Mouse (Mus musculus): Measurements from ENCODE around the gene Ptges3l. TPM values are rescaled to one million over a fixed set of nuclear protein-coding genes. Genes with fewer than 3 reads are reported as not detected.
"Not testable (repeated sequence)": the region's sequence is repeated elsewhere in the genome, so short reads cannot be mapped to it uniquely, and the experiment has no call there.

The Ptges3l gene
- total and polyA plus RNA-seq, 3 experiments: 0.22 to 0.33 TPM; not detected in 1

DNA sequence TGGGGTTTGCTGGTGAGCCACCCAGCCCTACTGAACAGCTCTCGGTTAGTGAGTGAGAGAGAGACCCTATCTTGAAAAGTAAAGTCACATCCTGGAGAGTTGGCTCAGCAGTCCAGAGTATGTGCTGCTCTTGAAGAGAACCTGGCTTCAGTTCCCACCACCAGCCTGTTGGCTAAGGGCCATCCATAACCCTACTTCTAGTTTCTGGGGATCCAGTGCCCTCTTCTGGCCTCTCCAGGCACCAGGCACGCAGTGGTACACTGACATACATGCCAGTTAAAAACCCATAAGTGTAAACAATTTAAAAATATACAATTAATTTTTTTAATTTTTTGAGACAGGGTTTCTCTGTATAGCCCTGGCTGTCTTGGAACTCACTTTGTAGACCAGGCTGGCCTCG, 25.3 kb upstream of the Ptges3l start:
- TF ChIP-seq GATA2 (IDR thresholded peaks at IDR 0.05; ENCODE audit: borderline replicate concordance, low read depth, low read length) (no peak), CTCF (IDR thresholded peaks at IDR 0.05; ENCODE audit: low read depth, low read length) (no peak), POLR2AphosphoS5 (IDR thresholded peaks at IDR 0.05; ENCODE audit: insufficient replicate concordance, low read depth, low read length) (no peak)
- peaks cover 47% of the 10 kb centered on the region for H3K36me3 ChIP-seq (replicated peaks)
- H3K4me1 ChIP-seq (ENCODE audit: insufficient read depth, low read depth, low read length): peaks cover 71% of the 10 kb centered on the region
- ATAC-seq (ENCODE audit: extremely low read depth, insufficient number of reproducible peaks, low FRiP score, poor library complexity, severe bottlenecking): no peak
- no peak overlapping the region for H3K4me3 ChIP-seq (ENCODE audit: low read depth, low read length)
- no peak for DNase-seq (ENCODE audit: low spot score)
- no peaks in the 10 kb centered on the region for H3K27me3 ChIP-seq (ENCODE audit: insufficient read depth, low read length)
- no peaks in the 10 kb centered on the region for H3K9me3 ChIP-seq (replicated peaks)

DNA sequence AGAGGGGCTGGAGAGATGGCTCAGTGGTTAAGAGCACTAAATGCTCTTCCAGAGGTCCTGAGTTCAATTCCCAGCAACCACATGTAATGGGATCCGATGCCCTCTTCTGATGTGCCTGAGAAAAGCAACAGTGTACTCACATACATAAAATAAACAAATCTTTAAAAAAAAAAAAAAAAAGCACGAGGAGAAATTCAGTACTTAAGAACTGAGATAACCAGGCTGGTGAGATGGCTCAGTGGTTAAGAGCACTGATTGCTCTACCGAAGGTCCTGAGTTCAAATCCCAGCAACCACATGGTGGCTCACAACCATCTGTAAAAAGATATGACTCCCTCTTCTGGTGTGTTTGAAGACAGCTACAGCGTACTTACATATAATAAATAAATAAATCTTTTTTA, 24.5 kb upstream of the Ptges3l start:
- not testable (repeated sequence) for DNase-seq (ENCODE audit: low spot score); H3K27me3 ChIP-seq (ENCODE audit: insufficient read depth, low read length); H3K9me3 ChIP-seq (replicated peaks); ATAC-seq (ENCODE audit: extremely low read depth, insufficient number of reproducible peaks, low FRiP score, poor library complexity, severe bottlenecking)
- Histone ChIP-seq H3K4me3 (ENCODE audit: low read depth, low read length) (peak overlapping the region; percentile 77; the same call in 1 of the 2 replicates), H3K4me1 (ENCODE audit: insufficient read depth, low read depth, low read length) (peaks cover 70% of the 10 kb centered on the region), H3K36me3 (replicated peaks) (peaks cover 47% of the 10 kb centered on the region)

DNA sequence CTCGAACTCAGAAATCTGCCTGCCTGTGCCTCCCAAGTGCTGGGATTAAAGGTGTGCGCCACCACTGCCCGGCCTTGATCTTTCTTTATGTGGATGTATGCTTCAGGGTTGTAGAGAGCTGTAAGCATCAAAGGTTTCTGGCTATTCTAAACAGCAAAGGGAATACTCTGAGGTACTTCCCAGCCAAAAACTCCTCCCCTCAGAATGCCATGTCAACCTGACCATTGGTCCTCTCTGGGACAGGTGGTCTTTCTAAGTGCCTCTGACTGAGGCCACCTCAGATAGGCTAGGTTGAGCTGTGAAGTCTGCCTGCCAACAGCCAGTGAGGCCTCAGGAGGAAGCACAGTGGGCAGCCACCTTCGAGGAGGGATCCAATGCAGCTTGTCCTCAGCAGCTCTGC, 23.8 kb upstream of the Ptges3l start:
- peaks cover 71% of the 10 kb centered on the region for H3K4me1 ChIP-seq (ENCODE audit: insufficient read depth, low read depth, low read length)
- DNase-seq (ENCODE audit: low spot score) (no peak), ATAC-seq (ENCODE audit: extremely low read depth, insufficient number of reproducible peaks, low FRiP score, poor library complexity, severe bottlenecking) (0 out of 2 replicates have a peak, but pooled peaks have one; percentile 10)
- no peaks in the 10 kb centered on the region for H3K27me3 ChIP-seq (ENCODE audit: insufficient read depth, low read length)
- H3K36me3 ChIP-seq (replicated peaks): peaks cover 49% of the 10 kb centered on the region
- TF ChIP-seq TAL1 (conservative IDR thresholded peaks at IDR 0.05; ENCODE audit: low read depth, low read length): no peak
- TF ChIP-seq CTCF (IDR thresholded peaks at IDR 0.05; ENCODE audit: low read depth, low read length): no peak
- no peak for TF ChIP-seq GATA1 (IDR thresholded peaks at IDR 0.05; ENCODE audit: borderline replicate concordance, low read length)
- no peak for TF ChIP-seq GATA2 (IDR thresholded peaks at IDR 0.05; ENCODE audit: borderline replicate concordance, low read depth, low read length)
- TF ChIP-seq POLR2AphosphoS5 (IDR thresholded peaks at IDR 0.05; ENCODE audit: insufficient replicate concordance, low read depth, low read length): no peak
- no peaks in the 10 kb centered on the region for H3K9me3 ChIP-seq (replicated peaks)
- peak overlapping the region; percentile 77 for H3K4me3 ChIP-seq (ENCODE audit: low read depth, low read length)

DNA sequence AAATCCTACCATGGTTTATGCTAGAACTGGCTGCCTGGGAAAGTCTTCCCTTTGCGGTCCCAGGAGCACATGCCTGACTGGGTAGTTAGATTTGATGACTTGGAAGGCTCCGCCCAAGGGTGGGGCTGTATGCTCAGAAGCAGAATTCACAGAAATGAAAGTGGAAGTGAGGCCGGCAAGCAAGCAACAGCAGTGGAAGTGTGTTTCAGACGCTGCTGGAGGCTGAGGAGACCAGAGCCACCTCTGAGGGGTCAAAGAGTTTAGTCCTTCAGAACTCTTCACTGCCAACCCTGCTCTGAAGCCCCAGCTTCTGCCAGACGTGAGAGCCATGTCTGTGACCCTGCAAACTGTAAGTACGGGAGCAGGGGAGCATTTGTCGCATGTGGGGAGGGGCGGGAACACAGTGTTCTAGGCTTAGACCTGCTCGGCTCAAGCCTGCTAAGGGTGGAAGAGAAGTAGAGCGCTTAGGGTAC, 23.2 kb upstream of the Ptges3l start, which contains the start of gene Ifi35:
Ifi35 (plus strand) TSS at position 134 of the 473 bp plus-strand sequence.
- peaks cover 49% of the 10 kb centered on the region for H3K36me3 ChIP-seq (replicated peaks)
- peak; percentile 79 for ATAC-seq (ENCODE audit: extremely low read depth, insufficient number of reproducible peaks, low FRiP score, poor library complexity, severe bottlenecking)
- H3K4me1 ChIP-seq (ENCODE audit: insufficient read depth, low read depth, low read length): peaks cover 72% of the 10 kb centered on the region
- peak; percentile 32 for DNase-seq (ENCODE audit: low spot score)
- no peaks in the 10 kb centered on the region for H3K9me3 ChIP-seq (replicated peaks)
- no peak for TF ChIP-seq GATA2 (IDR thresholded peaks at IDR 0.05; ENCODE audit: borderline replicate concordance, low read depth, low read length)
- TF ChIP-seq POLR2AphosphoS5 (IDR thresholded peaks at IDR 0.05; ENCODE audit: insufficient replicate concordance, low read depth, low read length): no peak
- TF ChIP-seq TAL1 (conservative IDR thresholded peaks at IDR 0.05; ENCODE audit: low read depth, low read length): no peak
- no peak for TF ChIP-seq CTCF (IDR thresholded peaks at IDR 0.05; ENCODE audit: low read depth, low read length)
- TF ChIP-seq GATA1 (IDR thresholded peaks at IDR 0.05; ENCODE audit: borderline replicate concordance, low read length): no peak
- no peaks in the 10 kb centered on the region for H3K27me3 ChIP-seq (ENCODE audit: insufficient read depth, low read length)
- peak within 1 kb of the TSS; percentile 77 for H3K4me3 ChIP-seq (ENCODE audit: low read depth, low read length)

DNA sequence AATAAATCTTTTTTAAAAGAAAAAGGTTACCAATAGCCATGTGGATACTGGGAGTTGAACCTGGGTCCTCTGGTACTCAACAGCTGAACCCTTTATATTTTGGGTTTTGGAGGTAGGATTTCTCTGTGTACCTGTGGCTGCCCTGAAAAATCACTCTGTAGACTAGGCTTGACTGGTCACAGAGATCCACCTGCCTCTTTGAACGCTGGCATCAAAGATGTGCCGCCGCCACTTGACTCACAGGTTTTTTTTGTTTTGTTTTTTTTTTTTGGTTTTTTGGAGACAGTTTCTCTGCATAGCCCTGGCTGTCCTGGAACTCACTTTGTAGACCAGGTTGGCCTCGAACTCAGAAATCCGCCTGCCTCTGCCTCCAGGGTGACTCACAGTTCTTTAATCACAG, 22.7 kb upstream of the Ptges3l start:
- H3K4me3 ChIP-seq (ENCODE audit: low read depth, low read length): peak overlapping the region; percentile 77; the same call in 1 of the 2 replicates
- DNase-seq (ENCODE audit: low spot score) (no peak), ATAC-seq (ENCODE audit: extremely low read depth, insufficient number of reproducible peaks, low FRiP score, poor library complexity, severe bottlenecking) (no peak)
- TF ChIP-seq GATA2 (IDR thresholded peaks at IDR 0.05; ENCODE audit: borderline replicate concordance, low read depth, low read length) (no peak), CTCF (IDR thresholded peaks at IDR 0.05; ENCODE audit: low read depth, low read length) (no peak), TAL1 (conservative IDR thresholded peaks at IDR 0.05; ENCODE audit: low read depth, low read length) (no peak), POLR2AphosphoS5 (IDR thresholded peaks at IDR 0.05; ENCODE audit: insufficient replicate concordance, low read depth, low read length) (no peak), GATA1 (IDR thresholded peaks at IDR 0.05; ENCODE audit: borderline replicate concordance, low read length) (no peak)
- peaks cover 72% of the 10 kb centered on the region for H3K4me1 ChIP-seq (ENCODE audit: insufficient read depth, low read depth, low read length)
- H3K36me3 ChIP-seq (replicated peaks): peaks cover 50% of the 10 kb centered on the region
- H3K27me3 ChIP-seq (ENCODE audit: insufficient read depth, low read length): no peaks in the 10 kb centered on the region
- H3K9me3 ChIP-seq (replicated peaks): no peaks in the 10 kb centered on the region

DNA sequence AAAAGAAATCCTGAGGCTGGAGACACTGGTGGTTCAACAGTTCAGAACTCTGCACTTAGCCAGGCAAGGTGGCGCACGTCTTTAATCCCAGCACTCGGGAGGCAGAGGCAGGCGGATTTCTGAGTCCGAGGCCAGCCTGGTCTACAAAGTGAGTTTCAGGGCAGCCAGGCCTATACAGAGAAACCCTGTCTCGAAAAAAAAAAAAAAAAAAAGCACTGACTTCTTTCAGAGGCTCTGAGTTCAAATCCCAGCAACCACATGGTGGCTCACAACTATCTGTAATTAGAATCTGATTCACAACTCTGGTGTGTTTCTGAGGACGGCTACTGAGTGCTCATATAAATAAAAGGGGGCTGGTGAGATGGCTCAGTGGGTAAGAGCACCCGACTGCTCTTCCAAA, 21.7 kb upstream of the Ptges3l start:
- peaks cover 63% of the 10 kb centered on the region for H3K4me1 ChIP-seq (ENCODE audit: insufficient read depth, low read depth, low read length)
- not testable (repeated sequence) for H3K27me3 ChIP-seq (ENCODE audit: insufficient read depth, low read length); H3K9me3 ChIP-seq (replicated peaks); ATAC-seq (ENCODE audit: extremely low read depth, insufficient number of reproducible peaks, low FRiP score, poor library complexity, severe bottlenecking); H3K4me3 ChIP-seq (ENCODE audit: low read depth, low read length); DNase-seq (ENCODE audit: low spot score)
- peaks cover 45% of the 10 kb centered on the region for H3K36me3 ChIP-seq (replicated peaks)

DNA sequence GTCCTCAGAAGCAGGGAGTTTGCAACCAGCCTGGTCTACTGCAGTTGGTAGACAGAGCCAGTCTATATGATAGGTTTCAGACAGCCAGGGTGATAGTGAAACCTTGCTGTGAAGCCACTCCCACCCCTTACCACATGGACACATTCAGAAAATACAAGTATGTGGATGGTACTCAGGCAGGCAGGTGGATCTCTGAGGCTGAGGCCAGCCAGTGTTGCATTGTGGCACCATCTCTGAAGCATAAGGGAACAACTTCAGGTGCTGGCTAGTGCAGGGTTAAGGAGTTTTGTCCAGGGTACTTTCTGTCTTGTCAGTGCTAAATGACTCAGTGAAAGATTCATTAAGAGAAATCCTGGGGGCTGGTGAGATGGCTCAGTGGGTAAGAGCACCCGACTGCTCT, 21.2 kb upstream of the Ptges3l start:
- peaks cover 58% of the 10 kb centered on the region for H3K4me1 ChIP-seq (ENCODE audit: insufficient read depth, low read depth, low read length)
- no peak for ATAC-seq (ENCODE audit: extremely low read depth, insufficient number of reproducible peaks, low FRiP score, poor library complexity, severe bottlenecking)

More for the DNA sequence above, 21.2 kb upstream of the Ptges3l start:
- peaks cover 42% of the 10 kb centered on the region for H3K36me3 ChIP-seq (replicated peaks)
- DNase-seq (ENCODE audit: low spot score): no peak
- no peaks in the 10 kb centered on the region for H3K9me3 ChIP-seq (replicated peaks)
- H3K4me3 ChIP-seq (ENCODE audit: low read depth, low read length): no peak overlapping the region
- no peaks in the 10 kb centered on the region for H3K27me3 ChIP-seq (ENCODE audit: insufficient read depth, low read length)
- TF ChIP-seq POLR2AphosphoS5 (IDR thresholded peaks at IDR 0.05; ENCODE audit: insufficient replicate concordance, low read depth, low read length) (0 out of 2 replicates have a peak, but pooled peaks have one; percentile 38), GATA2 (IDR thresholded peaks at IDR 0.05; ENCODE audit: borderline replicate concordance, low read depth, low read length) (no peak)

Measured in G1E (cell line).